Mouse (Mus musculus) fat pad, adult 2 months (tissue): ENCODE results near the gene Tyrp1.

Experiments
- DNase-seq: peaks from one replicate; pipeline ENCODE4 v3.0.0-alpha.2; 2011; ENCODE audit warnings: low read depth, low spot score; ENCODE audit errors: extremely low read depth

Gene Tyrp1

GRCm38 (mm10) chr4:80891004-80891403 is 57.1 kb downstream of the Tyrp1 start:
- DNase-seq = no peak

DNA sequence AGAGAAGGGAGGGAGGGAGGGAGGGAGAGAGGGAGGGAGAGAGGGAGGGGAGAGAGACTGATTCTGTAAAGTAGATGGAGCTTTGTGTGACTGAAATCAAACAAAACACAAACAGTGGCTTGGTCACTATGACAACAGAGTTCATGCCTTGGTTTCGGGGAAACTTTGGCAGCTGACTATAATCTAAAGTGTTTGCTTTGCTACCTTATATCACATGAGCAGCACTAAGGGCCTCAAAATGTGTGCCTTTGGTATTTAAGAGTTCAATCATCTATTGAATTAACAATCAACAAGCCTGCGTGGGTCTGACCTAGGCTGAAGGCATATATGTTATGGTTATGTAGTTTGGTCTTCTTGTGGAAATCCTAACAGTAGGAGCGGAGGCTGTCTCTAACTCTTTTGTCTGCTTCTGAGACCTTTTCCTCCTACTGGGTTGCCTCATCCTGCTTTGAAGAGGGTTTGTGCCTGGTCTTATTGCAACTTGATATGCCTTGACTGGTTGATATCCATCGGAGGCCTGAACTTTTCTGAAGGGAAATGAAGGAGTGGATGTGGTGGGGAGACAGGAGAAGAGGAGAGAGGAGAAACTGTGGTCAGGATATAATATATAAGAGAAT is 61.5 kb downstream of the Tyrp1 start:
- no peak for DNase-seq
